Mouse (Mus musculus): ENCODE measurements around the gene Lingo2. TPM values are rescaled to one million over a fixed set of nuclear protein-coding genes. Genes with fewer than 3 reads are reported as not detected.

The Lingo2 gene
- total RNA-seq, 2 experiments from 2014 or later = 0.23 TPM; not detected in 1

- DNase-seq (ENCODE audit: low spot score in 2 of 2) = no peak
These were observed 385.0 kb downstream of the Lingo2 start for GRCm38 (mm10) chr4:36566544-36566943.

- no peak for DNase-seq (ENCODE audit: low spot score in 2 of 2)
These were observed 390.6 kb downstream of the Lingo2 start for GRCm38 (mm10) chr4:36560997-36561396.

- no peak for DNase-seq (ENCODE audit: low spot score in 2 of 2)
These were observed 410.7 kb downstream of the Lingo2 start for GRCm38 (mm10) chr4:36540664-36541360.

GRCm38 (mm10) chr4:36533895-36534294, 417.7 kb downstream of the Lingo2 start:
- DNase-seq (ENCODE audit: low spot score in 2 of 2) = no peak

GRCm38 (mm10) chr4:36490255-36490654, 461.3 kb downstream of the Lingo2 start:
- no peak for DNase-seq (ENCODE audit: low spot score in 2 of 2)

GRCm38 (mm10) chr4:36435211-36435610, 516.3 kb downstream of the Lingo2 start:
- no peak for DNase-seq (ENCODE audit: low spot score in 2 of 2)

GRCm38 (mm10) chr4:36426192-36426591, 525.4 kb downstream of the Lingo2 start:
- no peak for DNase-seq (ENCODE audit: low spot score in 2 of 2)

- DNase-seq (ENCODE audit: low spot score in 2 of 2) = no peak
These were observed 544.2 kb downstream of the Lingo2 start for GRCm38 (mm10) chr4:36407350-36407749.

GRCm38 (mm10) chr4:36368925-36369324, 582.6 kb downstream of the Lingo2 start:
- no peak for DNase-seq (ENCODE audit: low spot score in 2 of 2)

- DNase-seq (ENCODE audit: low spot score in 2 of 2) = no peak
These were observed 597.1 kb downstream of the Lingo2 start for GRCm38 (mm10) chr4:36354401-36354800.

- no peak for DNase-seq (ENCODE audit: low spot score in 2 of 2)
These were observed 619.8 kb downstream of the Lingo2 start for GRCm38 (mm10) chr4:36331741-36332140.

- DNase-seq (ENCODE audit: low spot score in 2 of 2) = no peak
These were observed 625.9 kb downstream of the Lingo2 start for GRCm38 (mm10) chr4:36325603-36326002.

- DNase-seq (ENCODE audit: low spot score in 2 of 2) = no peak
These were observed 638.5 kb downstream of the Lingo2 start for GRCm38 (mm10) chr4:36313067-36313466.

- DNase-seq (ENCODE audit: low spot score in 2 of 2) = no peak
These were observed 640.1 kb downstream of the Lingo2 start for GRCm38 (mm10) chr4:36311431-36311830.

GRCm38 (mm10) chr4:36305228-36305627, 646.3 kb downstream of the Lingo2 start:
- DNase-seq (ENCODE audit: low spot score in 2 of 2) = no peak

- no peak for DNase-seq (ENCODE audit: low spot score in 2 of 2)
These were observed 661.9 kb downstream of the Lingo2 start for GRCm38 (mm10) chr4:36289701-36290053.

GRCm38 (mm10) chr4:36288813-36289700, 662.5 kb downstream of the Lingo2 start:
- peak; percentile 26 to 54 for DNase-seq (ENCODE audit: low spot score in 2 of 2)

GRCm38 (mm10) chr4:36262436-36263169, 688.9 kb downstream of the Lingo2 start:
- no peak for DNase-seq (ENCODE audit: low spot score in 2 of 2)

- DNase-seq (ENCODE audit: low spot score in 2 of 2) = peak in 1 of 2 experiments; percentile 26
These were observed 765.2 kb downstream of the Lingo2 start for GRCm38 (mm10) chr4:36186231-36186922.

GRCm38 (mm10) chr4:36183643-36184042, 767.9 kb downstream of the Lingo2 start:
- DNase-seq (ENCODE audit: low spot score in 2 of 2) = no peak

- no peak for DNase-seq (ENCODE audit: low spot score in 2 of 2)
These were observed 781.4 kb downstream of the Lingo2 start for GRCm38 (mm10) chr4:36170099-36170498.
